Mouse (Mus musculus) liver, postnatal 0 days (tissue): ENCODE results near the gene Olfr154. TPM values are rescaled to one million over a fixed set of nuclear protein-coding genes. Genes with fewer than 3 reads are reported as not detected.
"Not testable (repeated sequence)": the region's sequence is repeated elsewhere in the genome, so short reads cannot be mapped to it uniquely, and the experiment has no call there.

Experiments
- ATAC-seq: fragments of 200-750 bp; cut with Nextera tagmentation; 2 replicates; pipeline ENCODE4 v1.8.0; 2017; ENCODE audit warnings: mild to moderate bottlenecking, moderate library complexity
- DNase-seq: peaks from one replicate; pipeline ENCODE4 v3.0.0-alpha.2; 2016
- H3K27ac ChIP-seq: fragments of 300-500 bp; sonication (generic); 2 replicates; pipeline ENCODE4 v1.5.1; 2014; ENCODE audit warnings: antibody characterized with exemption, moderate library complexity, mild to moderate bottlenecking, low read depth
- H3K27me3 ChIP-seq: fragments of 300-500 bp; sonication (generic); 2 replicates; pipeline ENCODE4 v1.6.1; 2014; ENCODE audit warnings: low read length, control low read depth, mixed read lengths; ENCODE audit not compliant: insufficient read depth
- H3K36me3 ChIP-seq: fragments of 300-500 bp; sonication (generic); replicated peaks from 2 replicates; pipeline ENCODE4 v1.6.1; 2014; ENCODE audit warnings: mild to moderate bottlenecking, control low read depth, low read length, moderate library complexity, mixed read lengths; ENCODE audit not compliant: insufficient read depth
- H3K4me1 ChIP-seq: fragments of 300-500 bp; sonication (generic); 2 replicates; pipeline ENCODE4 v1.6.1; 2014; ENCODE audit warnings: antibody characterized with exemption, mild to moderate bottlenecking, control low read depth; ENCODE audit not compliant: insufficient read depth
- H3K4me2 ChIP-seq: fragments of 300-500 bp; sonication (generic); 2 replicates; pipeline ENCODE4 v1.6.1; 2014; ENCODE audit warnings: low read depth, mild to moderate bottlenecking, low read length, moderate library complexity, mixed read lengths
- H3K4me3 ChIP-seq: fragments of 300-500 bp; sonication (generic); 2 replicates; pipeline ENCODE4 v1.5.1; 2014; ENCODE audit warnings: low read depth, low read length
- H3K9ac ChIP-seq: fragments of 300-500 bp; sonication (generic); replicated peaks from 2 replicates; pipeline ENCODE4 v1.6.1; 2014; ENCODE audit warnings: mild to moderate bottlenecking, moderate library complexity
- H3K9me3 ChIP-seq: fragments of 300-500 bp; sonication (generic); 2 replicates; pipeline ENCODE4 v1.6.1; 2016; ENCODE audit warnings: mild to moderate bottlenecking, control low read depth, low read length, mixed read lengths
- CTCF ChIP-seq: sonication (generic); IDR thresholded peaks from 2 replicates; pipeline ENCODE4 v1.5.1; 2016; ENCODE audit warnings: antibody characterized with exemption, low read depth
- EP300 ChIP-seq: IDR thresholded peaks from 2 replicates; pipeline ENCODE4 v1.6.1; 2016; ENCODE audit warnings: antibody characterized with exemption, low read depth, mild to moderate bottlenecking
- WGBS: fragments of 180-500 bp; shearing (Covaris S2); extraction: QIAGEN DNeasy Blood & Tissue Kit; methylation state at CpG from one replicate; pipeline ENCODE4 v1.1.7; 2014; ENCODE audit not compliant: insufficient replicate concordance; 5-methylcytosine and 5-hydroxymethylcytosine counted together
- polyA plus RNA-seq: library from polyadenylated mRNA; unstranded; fragments of >200 nt; fragmentation: Nextera tagmentation; extraction: Ambion mirVana; gene quantifications from 2 replicates; pipeline ENCODE4 v1.2.1, GENCODE M21; 2015

Olfr154 gene
- polyA plus RNA-seq = not detected in 2 replicates

DNA sequence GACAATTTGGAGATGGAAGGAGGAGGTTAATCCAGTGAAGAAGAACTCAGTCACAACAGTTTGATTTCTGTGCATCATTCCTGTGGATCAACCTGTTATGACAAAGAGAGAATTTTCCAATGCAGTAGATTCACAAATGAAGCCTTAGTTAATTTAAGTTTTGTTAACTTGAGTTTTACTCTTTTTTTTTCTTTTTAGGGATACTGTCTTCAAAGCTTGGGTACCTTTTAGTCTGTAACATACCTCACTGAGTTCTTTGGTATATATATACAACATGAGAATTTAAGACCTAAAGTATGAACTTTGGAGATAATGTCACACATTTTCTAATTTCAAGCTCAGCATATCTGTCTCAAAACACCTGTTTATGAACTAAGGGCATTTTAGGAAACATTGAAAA lies at the start of gene Olfr154:
TSS of gene Olfr154 (minus strand) at position 101 of the 400 bp plus-strand sequence.
- not testable (repeated sequence) for H3K36me3 ChIP-seq, H3K4me3 ChIP-seq, H3K4me2 ChIP-seq, H3K9ac ChIP-seq, H3K27me3 ChIP-seq, H3K9me3 ChIP-seq, DNase-seq, H3K27ac ChIP-seq, ATAC-seq, H3K4me1 ChIP-seq

GRCm38 (mm10) chr2:85711159-85711558 lies 46.9 kb upstream of the Olfr154 start:
- Histone ChIP-seq H3K27ac (no peak overlapping the region), H3K27me3 (no peaks in the 10 kb centered on the region), H3K9ac (no peak overlapping the region), H3K36me3 (no peaks in the 10 kb centered on the region), H3K4me2 (no peak overlapping the region), H3K4me1 (no peaks in the 10 kb centered on the region), H3K4me3 (no peak overlapping the region), H3K9me3 (no peaks in the 10 kb centered on the region)
- TF ChIP-seq EP300 (no peak), CTCF (no peak)
- DNase-seq (no peak), ATAC-seq (no peak)
- 18% methylated on average over 1 of the region's 1 CpGs for WGBS

DNA sequence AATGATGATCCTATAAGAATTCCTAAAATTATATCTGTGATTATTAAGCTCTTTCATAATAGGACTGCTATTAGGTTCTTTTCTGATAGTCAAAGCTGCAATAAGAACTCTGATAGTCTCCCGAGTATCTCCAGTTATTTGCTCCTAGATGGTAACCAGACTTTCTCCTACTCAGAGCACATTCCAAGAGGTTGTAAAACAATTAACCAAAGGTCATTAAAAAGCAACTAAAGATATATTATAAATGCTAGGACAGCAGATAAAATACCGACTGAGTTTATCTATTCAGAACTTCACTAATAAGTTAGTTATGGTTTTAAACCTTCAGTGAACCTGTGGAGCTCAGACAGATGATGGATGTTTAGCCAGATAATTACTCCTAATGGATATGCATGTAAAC lies 46.4 kb upstream of the Olfr154 start:
- not testable (repeated sequence) for H3K4me1 ChIP-seq, H3K36me3 ChIP-seq, ATAC-seq, H3K27me3 ChIP-seq, H3K4me3 ChIP-seq, H3K27ac ChIP-seq, DNase-seq, H3K9me3 ChIP-seq, H3K4me2 ChIP-seq, H3K9ac ChIP-seq
- 45% methylated on average over 2 of the region's 2 CpGs for WGBS

- no peak within 1 kb of the TSS for H3K4me3 ChIP-seq
- no peak within 1 kb of the TSS for H3K4me2 ChIP-seq
- H3K27me3 ChIP-seq = no peaks in the 10 kb centered on the region
- DNase-seq (no peak), ATAC-seq (no peak)
- H3K9ac ChIP-seq = no peak within 1 kb of the TSS
- no peaks in the 10 kb centered on the region for H3K36me3 ChIP-seq
- peaks cover 2% of the 10 kb centered on the region; the same call in 1 of the 2 replicates for H3K9me3 ChIP-seq
- TF ChIP-seq EP300 (no peak), CTCF (no peak)
- H3K4me1 ChIP-seq = no peaks in the 10 kb centered on the region
- H3K27ac ChIP-seq = no peak within 1 kb of the TSS
Measured at GRCm38 (mm10) chr2:85689131-85689530, 24.9 kb upstream of the Olfr154 start, which contains the start of gene Olfr1008. Gene Olfr1008, plus strand, starts transcription at chr2:85689431.

GRCm38 (mm10) chr2:85678667-85679066 lies 14.4 kb upstream of the Olfr154 start, which contains the start of gene Olfr1006:
Gene Olfr1006, minus strand, starts transcription at chr2:85678767.
- Histone ChIP-seq H3K27me3 (no peaks in the 10 kb centered on the region), H3K27ac (no peak within 1 kb of the TSS), H3K36me3 (no peaks in the 10 kb centered on the region), H3K4me2 (no peak within 1 kb of the TSS), H3K9me3 (no peaks in the 10 kb centered on the region), H3K4me1 (no peaks in the 10 kb centered on the region), H3K4me3 (no peak within 1 kb of the TSS), H3K9ac (no peak within 1 kb of the TSS)
- ATAC-seq = no peak
- no peak for DNase-seq
- TF ChIP-seq CTCF (no peak), EP300 (no peak)

DNA sequence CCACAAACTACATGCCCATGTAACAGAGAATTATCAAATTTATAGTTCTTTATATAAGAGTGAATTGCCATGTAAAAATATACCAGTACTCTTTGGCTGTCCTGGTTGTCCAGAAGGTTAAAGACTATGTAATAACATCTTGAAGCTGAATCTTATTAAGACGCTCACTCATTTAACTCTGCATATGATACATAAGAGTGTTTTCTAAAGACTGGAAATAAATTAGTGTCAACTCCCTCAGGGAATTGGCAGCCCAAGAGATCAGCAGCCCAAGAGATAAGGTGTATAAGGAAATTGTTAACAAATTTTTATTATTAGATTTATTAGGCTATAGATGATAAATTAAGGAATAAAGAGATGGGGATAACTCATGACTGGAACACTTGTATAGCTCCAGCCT lies 13.7 kb downstream of the Olfr154 start, which contains the start of gene Olfr1002:
TSS of gene Olfr1002 (minus strand) at position 101 of the 400 bp plus-strand sequence.
- Histone ChIP-seq H3K4me3 (no peak within 1 kb of the TSS), H3K9me3 (no peaks in the 10 kb centered on the region), H3K4me1 (no peaks in the 10 kb centered on the region), H3K27ac (no peak within 1 kb of the TSS), H3K36me3 (no peaks in the 10 kb centered on the region), H3K27me3 (no peaks in the 10 kb centered on the region), H3K9ac (no peak within 1 kb of the TSS), H3K4me2 (no peak within 1 kb of the TSS)
- TF ChIP-seq EP300 (no peak), CTCF (no peak)
- WGBS = 74% methylated on average over 1 of the region's 1 CpGs
- no peak for ATAC-seq
- DNase-seq = no peak

Other genes with a start within 250 kb of the Olfr154 start
- gene Olfr993, start 249.6 kb downstream of the Olfr154 start, polyA plus RNA-seq = not detected in 2 replicates
- gene Olfr994, start 228.0 kb downstream of the Olfr154 start, polyA plus RNA-seq = not detected in 2 replicates
- gene Olfr995, start 220.8 kb downstream of the Olfr154 start, polyA plus RNA-seq = not detected in 2 replicates
- not detected in 2 replicates for gene 4833423E24Rik, start 145.4 kb downstream of the Olfr154 start, polyA plus RNA-seq
- not detected in 2 replicates for gene Olfr996, start 85.2 kb downstream of the Olfr154 start, polyA plus RNA-seq
- not detected in 2 replicates for gene Olfr998, start 75.5 kb downstream of the Olfr154 start, polyA plus RNA-seq
- gene Olfr1000, start 52.6 kb downstream of the Olfr154 start, polyA plus RNA-seq = not detected in 2 replicates
- not detected in 2 replicates for gene Olfr1002, start 13.8 kb downstream of the Olfr154 start, polyA plus RNA-seq
- gene Olfr1006, start 14.3 kb upstream of the Olfr154 start, polyA plus RNA-seq = not detected in 2 replicates
- not detected in 2 replicates for gene Olfr1008, start 25.0 kb upstream of the Olfr154 start, polyA plus RNA-seq
- gene Olfr1009, start 51.0 kb upstream of the Olfr154 start, polyA plus RNA-seq = not detected in 2 replicates
- gene Olfr1012, start 98.3 kb upstream of the Olfr154 start, polyA plus RNA-seq = not detected in 2 replicates
- gene Olfr1013, start 102.6 kb upstream of the Olfr154 start, polyA plus RNA-seq = not detected in 2 replicates
- gene Olfr1014, start 108.3 kb upstream of the Olfr154 start, polyA plus RNA-seq = not detected in 2 replicates
- gene Olfr1015, start 117.6 kb upstream of the Olfr154 start, polyA plus RNA-seq = not detected in 2 replicates
- gene Olfr1016, start 138.1 kb upstream of the Olfr154 start, polyA plus RNA-seq = not detected in 2 replicates
- gene Olfr1018, start 154.0 kb upstream of the Olfr154 start, polyA plus RNA-seq = not detected in 2 replicates
- not detected in 2 replicates for gene Olfr1019, start 181.0 kb upstream of the Olfr154 start, polyA plus RNA-seq
- not detected in 2 replicates for gene Olfr1020, start 182.6 kb upstream of the Olfr154 start, polyA plus RNA-seq
- not detected in 2 replicates for gene Olfr1022, start 204.1 kb upstream of the Olfr154 start, polyA plus RNA-seq
- not detected in 2 replicates for gene Olfr1023, start 221.2 kb upstream of the Olfr154 start, polyA plus RNA-seq
- gene Olfr1024, start 240.6 kb upstream of the Olfr154 start, polyA plus RNA-seq = not detected in 2 replicates